Mouse (Mus musculus) megakaryocyte, adult 5-6 weeks (primary cell): ENCODE measurements around the gene Plcg2. TPM values are rescaled to one million over a fixed set of nuclear protein-coding genes. Genes with fewer than 3 reads are reported as not detected.
A peak's percentile ranks its signal among the peaks of the same experiment; 100 is the strongest.

Experiments
- ATAC-seq: 2 replicates; pipeline ENCODE4 v1.8.0; 2016; ENCODE audit warnings: mild to moderate bottlenecking, inconsistent platforms; ENCODE audit not compliant: poor library complexity, severe bottlenecking
- total RNA-seq, 2 experiments: library from RNA; stranded (forward) in 1 of 2; stranded (reverse) in 1 of 2; fragments of 153-499, 151-499 nt in 1 of 2; fragments of 221-1000, 200-1000 nt in 1 of 2; gene quantifications; 2 replicates each; pipeline versions ENCODE4 v1.2.3 to v1.2.4; 2015 to 2017

Plcg2 gene
- 104 and 105 TPM in 2 replicates for total RNA-seq (2015)
- 164 and 180 TPM in 2 replicates for total RNA-seq (2017)

GRCm38 (mm10) chr8:117498179-117498914 is at the start of gene Plcg2:
Plcg2 (plus strand) TSS chr8:117498291.
- ATAC-seq, result peak; percentile 82

GRCm38 (mm10) chr8:117451072-117451471 is 47.0 kb upstream of the Plcg2 start:
- no peak for ATAC-seq

- no peak for ATAC-seq
These were observed 44.1 kb upstream of the Plcg2 start for GRCm38 (mm10) chr8:117453974-117454373.

- no peak for ATAC-seq
These were observed 43.5 kb upstream of the Plcg2 start for GRCm38 (mm10) chr8:117454516-117455116.

GRCm38 (mm10) chr8:117455701-117456100 is 42.4 kb upstream of the Plcg2 start:
- ATAC-seq, result no peak

- no peak for ATAC-seq
These were observed 39.7 kb upstream of the Plcg2 start for GRCm38 (mm10) chr8:117458440-117458839.

- ATAC-seq, result no peak
These were observed 35.3 kb upstream of the Plcg2 start for GRCm38 (mm10) chr8:117462701-117463284.

GRCm38 (mm10) chr8:117464525-117464924 is 33.6 kb upstream of the Plcg2 start:
- ATAC-seq, result no peak

- ATAC-seq, result peak; percentile 81
These were observed 32.8 kb upstream of the Plcg2 start for GRCm38 (mm10) chr8:117465250-117465649.

GRCm38 (mm10) chr8:117467466-117467865 is 30.6 kb upstream of the Plcg2 start:
- no peak for ATAC-seq

- ATAC-seq, result no peak
These were observed 28.4 kb upstream of the Plcg2 start for GRCm38 (mm10) chr8:117469431-117470341.

- ATAC-seq, result peak; percentile 9; the same call in 1 of the 2 replicates
These were observed 27.7 kb upstream of the Plcg2 start for GRCm38 (mm10) chr8:117470342-117470781.

GRCm38 (mm10) chr8:117471174-117471573 is 26.9 kb upstream of the Plcg2 start:
- ATAC-seq, result peak; percentile 54

- ATAC-seq, result no peak
These were observed 26.4 kb upstream of the Plcg2 start for GRCm38 (mm10) chr8:117471655-117472054.

- no peak for ATAC-seq
These were observed 25.8 kb upstream of the Plcg2 start for GRCm38 (mm10) chr8:117472332-117472731.

- peak; percentile 82 for ATAC-seq
These were observed 23.1 kb upstream of the Plcg2 start for GRCm38 (mm10) chr8:117474944-117475343.

GRCm38 (mm10) chr8:117475819-117476218 is 22.3 kb upstream of the Plcg2 start:
- peak; percentile 86 for ATAC-seq

- ATAC-seq, result no peak
These were observed 20.0 kb upstream of the Plcg2 start for GRCm38 (mm10) chr8:117478082-117478481.

- ATAC-seq, result no peak
These were observed 18.1 kb upstream of the Plcg2 start for GRCm38 (mm10) chr8:117479996-117480395.

GRCm38 (mm10) chr8:117480516-117480915 is 17.6 kb upstream of the Plcg2 start:
- ATAC-seq, result peak; percentile 37; the same call in 1 of the 2 replicates

- peak; percentile 98 for ATAC-seq
These were observed 16.3 kb upstream of the Plcg2 start for GRCm38 (mm10) chr8:117481830-117482229.
